Mouse (Mus musculus): ENCODE data around the gene Hspb7. TPM values are rescaled to one million over a fixed set of nuclear protein-coding genes. Genes with fewer than 3 reads are reported as not detected.

Gene Hspb7
- polyA plus RNA-seq, 1 experiment from 2014 or later, result 4.7 TPM

GRCm38 (mm10) chr4:141423288-141423687 lies 2.7 kb downstream of the Hspb7 start:
- Histone ChIP-seq H3K4me2 (replicated peaks; ENCODE audit: low read depth, low read length) (no peak overlapping the region), H3K4me3 (ENCODE audit: low read depth, low read length) (no peak overlapping the region), H3K27me3 (ENCODE audit: control insufficient read depth, insufficient read depth, low read length) (no peaks in the 10 kb centered on the region), H3K27ac (ENCODE audit: low read length) (no peak overlapping the region), H3K9me3 (ENCODE audit: control insufficient read depth, low read depth, low read length) (no peaks in the 10 kb centered on the region), H3K9ac (replicated peaks; ENCODE audit: low read depth, low read length) (no peak overlapping the region), H3K4me1 (ENCODE audit: control insufficient read depth, insufficient read depth, low read length) (peaks cover 33% of the 10 kb centered on the region), H3K36me3 (ENCODE audit: control insufficient read depth, insufficient read depth, low read length) (no peaks in the 10 kb centered on the region)
- no peak for ATAC-seq (ENCODE audit: insufficient number of reproducible peaks, insufficient read depth, low FRiP score, low read depth)
- 87% methylated on average over 5 of the region's 5 CpGs for WGBS

GRCm38 (mm10) chr4:141423691-141424431 lies 3.3 kb downstream of the Hspb7 start:
- Histone ChIP-seq H3K4me1 (ENCODE audit: control insufficient read depth, insufficient read depth, low read length) (peaks cover 33% of the 10 kb centered on the region), H3K9me3 (ENCODE audit: control insufficient read depth, low read depth, low read length) (no peaks in the 10 kb centered on the region), H3K9ac (replicated peaks; ENCODE audit: low read depth, low read length) (no peak overlapping the region), H3K27me3 (ENCODE audit: control insufficient read depth, insufficient read depth, low read length) (no peaks in the 10 kb centered on the region), H3K4me2 (replicated peaks; ENCODE audit: low read depth, low read length) (no peak overlapping the region), H3K4me3 (ENCODE audit: low read depth, low read length) (no peak overlapping the region), H3K36me3 (ENCODE audit: control insufficient read depth, insufficient read depth, low read length) (no peaks in the 10 kb centered on the region), H3K27ac (ENCODE audit: low read length) (no peak overlapping the region)
- ATAC-seq (ENCODE audit: insufficient number of reproducible peaks, insufficient read depth, low FRiP score, low read depth), result no peak
- 86% methylated on average over 13 of the region's 13 CpGs for WGBS

GRCm38 (mm10) chr4:141425484-141426479 lies 5.2 kb downstream of the Hspb7 start:
- 3% methylated on average over 36 of the region's 36 CpGs for WGBS
- Histone ChIP-seq H3K27ac (ENCODE audit: low read length) (peak overlapping the region; percentile 27; the same call in 1 of the 2 replicates), H3K4me3 (ENCODE audit: low read depth, low read length) (peak overlapping the region; percentile 33), H3K4me2 (replicated peaks; ENCODE audit: low read depth, low read length) (peak overlapping the region; percentile 84), H3K9me3 (ENCODE audit: control insufficient read depth, low read depth, low read length) (no peaks in the 10 kb centered on the region), H3K27me3 (ENCODE audit: control insufficient read depth, insufficient read depth, low read length) (no peaks in the 10 kb centered on the region), H3K4me1 (ENCODE audit: control insufficient read depth, insufficient read depth, low read length) (peaks cover 25% of the 10 kb centered on the region), H3K36me3 (ENCODE audit: control insufficient read depth, insufficient read depth, low read length) (no peaks in the 10 kb centered on the region), H3K9ac (replicated peaks; ENCODE audit: low read depth, low read length) (no peak overlapping the region)
- ATAC-seq (ENCODE audit: insufficient number of reproducible peaks, insufficient read depth, low FRiP score, low read depth), result peak; percentile 75

GRCm38 (mm10) chr4:141426796-141427745 lies 6.5 kb downstream of the Hspb7 start:
- Histone ChIP-seq H3K27me3 (ENCODE audit: control insufficient read depth, insufficient read depth, low read length) (no peaks in the 10 kb centered on the region), H3K4me3 (ENCODE audit: low read depth, low read length) (no peak overlapping the region), H3K4me2 (replicated peaks; ENCODE audit: low read depth, low read length) (no peak overlapping the region), H3K36me3 (ENCODE audit: control insufficient read depth, insufficient read depth, low read length) (no peaks in the 10 kb centered on the region), H3K9me3 (ENCODE audit: control insufficient read depth, low read depth, low read length) (no peaks in the 10 kb centered on the region), H3K27ac (ENCODE audit: low read length) (no peak overlapping the region), H3K9ac (replicated peaks; ENCODE audit: low read depth, low read length) (no peak overlapping the region), H3K4me1 (ENCODE audit: control insufficient read depth, insufficient read depth, low read length) (peaks cover 17% of the 10 kb centered on the region)
- WGBS, result 62% methylated on average over 10 of the region's 10 CpGs
- ATAC-seq (ENCODE audit: insufficient number of reproducible peaks, insufficient read depth, low FRiP score, low read depth), result no peak

- Histone ChIP-seq H3K27me3 (ENCODE audit: control insufficient read depth, insufficient read depth, low read length) (no peaks in the 10 kb centered on the region), H3K4me1 (ENCODE audit: control insufficient read depth, insufficient read depth, low read length) (peaks cover 17% of the 10 kb centered on the region), H3K4me3 (ENCODE audit: low read depth, low read length) (no peak overlapping the region), H3K36me3 (ENCODE audit: control insufficient read depth, insufficient read depth, low read length) (no peaks in the 10 kb centered on the region), H3K27ac (ENCODE audit: low read length) (no peak overlapping the region), H3K9ac (replicated peaks; ENCODE audit: low read depth, low read length) (no peak overlapping the region), H3K4me2 (replicated peaks; ENCODE audit: low read depth, low read length) (no peak overlapping the region), H3K9me3 (ENCODE audit: control insufficient read depth, low read depth, low read length) (no peaks in the 10 kb centered on the region)
- ATAC-seq (ENCODE audit: insufficient number of reproducible peaks, insufficient read depth, low FRiP score, low read depth), result no peak
- WGBS, result 86% methylated on average over 13 of the region's 13 CpGs
Observed at GRCm38 (mm10) chr4:141427921-141428320, 7.3 kb downstream of the Hspb7 start.

- Histone ChIP-seq H3K36me3 (ENCODE audit: control insufficient read depth, insufficient read depth, low read length) (no peaks in the 10 kb centered on the region), H3K27ac (ENCODE audit: low read length) (no peak overlapping the region), H3K4me1 (ENCODE audit: control insufficient read depth, insufficient read depth, low read length) (peaks cover 17% of the 10 kb centered on the region), H3K4me2 (replicated peaks; ENCODE audit: low read depth, low read length) (no peak overlapping the region), H3K9me3 (ENCODE audit: control insufficient read depth, low read depth, low read length) (no peaks in the 10 kb centered on the region), H3K27me3 (ENCODE audit: control insufficient read depth, insufficient read depth, low read length) (no peaks in the 10 kb centered on the region), H3K9ac (replicated peaks; ENCODE audit: low read depth, low read length) (no peak overlapping the region), H3K4me3 (ENCODE audit: low read depth, low read length) (no peak overlapping the region)
- 73% methylated on average over 6 of the region's 6 CpGs for WGBS
- ATAC-seq (ENCODE audit: insufficient number of reproducible peaks, insufficient read depth, low FRiP score, low read depth), result no peak
Observed at GRCm38 (mm10) chr4:141429381-141429780, 8.8 kb downstream of the Hspb7 start.

GRCm38 (mm10) chr4:141429847-141430246 lies 9.3 kb downstream of the Hspb7 start:
- WGBS, result 47% methylated on average over 9 of the region's 9 CpGs

GRCm38 (mm10) chr4:141430997-141431396 lies 10.4 kb downstream of the Hspb7 start:
- H3K27ac ChIP-seq (ENCODE audit: low read length), result no peak overlapping the region
- H3K36me3 ChIP-seq (ENCODE audit: control insufficient read depth, insufficient read depth, low read length), result no peaks in the 10 kb centered on the region
- H3K4me2 ChIP-seq (replicated peaks; ENCODE audit: low read depth, low read length), result no peak overlapping the region
- H3K9ac ChIP-seq (replicated peaks; ENCODE audit: low read depth, low read length), result no peak overlapping the region
- no peak overlapping the region for H3K4me3 ChIP-seq (ENCODE audit: low read depth, low read length)
- H3K4me1 ChIP-seq (ENCODE audit: control insufficient read depth, insufficient read depth, low read length), result peaks cover 8% of the 10 kb centered on the region
- ATAC-seq (ENCODE audit: insufficient number of reproducible peaks, insufficient read depth, low FRiP score, low read depth), result no peak
- no peaks in the 10 kb centered on the region for H3K27me3 ChIP-seq (ENCODE audit: control insufficient read depth, insufficient read depth, low read length)
- H3K9me3 ChIP-seq (ENCODE audit: control insufficient read depth, low read depth, low read length), result no peaks in the 10 kb centered on the region
- 45% methylated on average over 9 of the region's 9 CpGs for WGBS

More at GRCm38 (mm10) chr4:141429847-141430246, 9.3 kb downstream of the Hspb7 start:
- Histone ChIP-seq H3K4me3 (ENCODE audit: low read depth, low read length) (no peak overlapping the region), H3K27me3 (ENCODE audit: control insufficient read depth, insufficient read depth, low read length) (no peaks in the 10 kb centered on the region), H3K36me3 (ENCODE audit: control insufficient read depth, insufficient read depth, low read length) (no peaks in the 10 kb centered on the region), H3K27ac (ENCODE audit: low read length) (no peak overlapping the region), H3K9me3 (ENCODE audit: control insufficient read depth, low read depth, low read length) (no peaks in the 10 kb centered on the region), H3K4me1 (ENCODE audit: control insufficient read depth, insufficient read depth, low read length) (peaks cover 17% of the 10 kb centered on the region), H3K4me2 (replicated peaks; ENCODE audit: low read depth, low read length) (no peak overlapping the region), H3K9ac (replicated peaks; ENCODE audit: low read depth, low read length) (no peak overlapping the region)
- no peak for ATAC-seq (ENCODE audit: insufficient number of reproducible peaks, insufficient read depth, low FRiP score, low read depth)
